Mouse (Mus musculus): ENCODE results near the gene Ggn.

DNA sequence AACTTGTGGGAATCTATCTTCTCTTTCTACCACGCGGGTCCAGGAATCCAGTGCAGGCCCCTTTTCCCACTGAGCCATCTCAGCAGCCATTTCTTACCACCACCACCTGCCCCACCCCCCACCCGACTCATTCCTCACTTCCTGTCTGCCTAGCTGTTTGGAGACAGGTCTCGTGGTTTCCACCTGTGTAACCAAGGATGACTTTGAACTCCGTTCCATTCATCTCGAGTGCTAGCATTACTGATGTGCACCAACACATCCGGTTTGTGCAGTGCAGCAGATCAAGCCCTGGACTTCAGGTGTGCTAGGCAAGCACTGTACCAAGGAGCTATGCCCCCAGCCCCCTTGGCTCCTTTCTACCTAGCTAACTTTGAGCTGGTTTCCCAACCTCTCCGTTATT, 28.6 kb upstream of the Ggn start:
- TF ChIP-seq CTCF (IDR thresholded peaks at IDR 0.05; ENCODE audit: insufficient read depth, low read length) (no peak), POLR2A (IDR thresholded peaks at IDR 0.05; ENCODE audit: borderline replicate concordance, extremely low read depth, low read depth, low read length) (no peak)
